Mouse (Mus musculus): ENCODE data around the gene Camsap2. TPM values are rescaled to one million over a fixed set of nuclear protein-coding genes. Genes with fewer than 3 reads are reported as not detected.

The Camsap2 gene
- polyA plus RNA-seq, 1 experiment from 2014 or later, result 10.0 TPM

- peak overlapping the region; percentile 46 for H3K27ac ChIP-seq
- no peaks in the 10 kb centered on the region for H3K36me3 ChIP-seq
- no peak overlapping the region for H3K4me2 ChIP-seq
- 50% methylated on average over 8 of the region's 8 CpGs for WGBS
- no peaks in the 10 kb centered on the region for H3K27me3 ChIP-seq
- no peak overlapping the region for H3K9ac ChIP-seq
- ATAC-seq (ENCODE audit: borderline replicate concordance, extremely low read depth, low FRiP score, low TSS enrichment), result no peak
- peaks cover 35% of the 10 kb centered on the region for H3K4me1 ChIP-seq
- H3K4me3 ChIP-seq, result no peak overlapping the region
- H3K9me3 ChIP-seq, result no peaks in the 10 kb centered on the region
Measured at GRCm38 (mm10) chr1:136362567-136362966, 16.7 kb upstream of the Camsap2 start.

GRCm38 (mm10) chr1:136361373-136361772 lies 15.5 kb upstream of the Camsap2 start:
- Histone ChIP-seq H3K36me3 (no peaks in the 10 kb centered on the region), H3K4me2 (no peak overlapping the region), H3K27me3 (no peaks in the 10 kb centered on the region), H3K4me1 (peaks cover 35% of the 10 kb centered on the region), H3K9ac (no peak overlapping the region), H3K9me3 (no peaks in the 10 kb centered on the region), H3K27ac (peak overlapping the region; percentile 67), H3K4me3 (no peak overlapping the region)
- peak; percentile 68; the same call in 1 of the 2 replicates for ATAC-seq (ENCODE audit: borderline replicate concordance, extremely low read depth, low FRiP score, low TSS enrichment)
- 40% methylated on average over 2 of the region's 2 CpGs for WGBS

- H3K4me3 ChIP-seq, result no peak overlapping the region
- peaks cover 34% of the 10 kb centered on the region for H3K4me1 ChIP-seq
- no peaks in the 10 kb centered on the region for H3K36me3 ChIP-seq
- no peak overlapping the region for H3K9ac ChIP-seq
- ATAC-seq (ENCODE audit: borderline replicate concordance, extremely low read depth, low FRiP score, low TSS enrichment), result no peak
- H3K27ac ChIP-seq, result no peak overlapping the region
- no peaks in the 10 kb centered on the region for H3K9me3 ChIP-seq
- no peaks in the 10 kb centered on the region for H3K27me3 ChIP-seq
- no peak overlapping the region for H3K4me2 ChIP-seq
- WGBS, result 59% methylated on average over 6 of the region's 6 CpGs
Measured at GRCm38 (mm10) chr1:136360909-136361308, 15.0 kb upstream of the Camsap2 start.

- H3K27ac ChIP-seq, result no peak overlapping the region
- H3K9ac ChIP-seq, result no peak overlapping the region
- WGBS, result 70% methylated on average over 7 of the region's 7 CpGs
- H3K4me2 ChIP-seq, result no peak overlapping the region
- no peaks in the 10 kb centered on the region for H3K36me3 ChIP-seq
- no peak for ATAC-seq (ENCODE audit: borderline replicate concordance, extremely low read depth, low FRiP score, low TSS enrichment)
- no peaks in the 10 kb centered on the region for H3K9me3 ChIP-seq
- H3K27me3 ChIP-seq, result no peaks in the 10 kb centered on the region
- no peak overlapping the region for H3K4me3 ChIP-seq
- peaks cover 28% of the 10 kb centered on the region for H3K4me1 ChIP-seq
Measured at GRCm38 (mm10) chr1:136358841-136359360, 13.0 kb upstream of the Camsap2 start.

DNA sequence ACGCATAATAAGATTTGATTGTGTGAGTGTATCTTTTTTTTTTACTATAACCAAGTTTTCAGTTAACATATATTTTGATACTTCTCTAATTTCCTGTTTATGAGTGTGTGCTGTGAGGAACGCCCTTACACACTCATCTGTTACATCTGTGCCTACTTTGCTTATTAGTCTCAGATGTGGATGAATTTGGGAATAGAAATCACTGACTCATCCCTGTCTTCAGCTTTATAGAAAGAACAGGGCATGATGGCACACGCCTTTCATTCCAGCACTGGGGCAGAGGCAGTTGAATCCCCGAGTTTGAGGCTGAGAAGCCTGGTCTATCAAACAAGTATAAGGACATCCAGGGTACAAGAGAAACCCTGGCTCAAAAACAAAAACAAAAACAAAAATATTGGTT lies 9.7 kb upstream of the Camsap2 start:
- no peaks in the 10 kb centered on the region for H3K36me3 ChIP-seq
- ATAC-seq (ENCODE audit: borderline replicate concordance, extremely low read depth, low FRiP score, low TSS enrichment), result no peak
- H3K27ac ChIP-seq, result no peak overlapping the region

DNA sequence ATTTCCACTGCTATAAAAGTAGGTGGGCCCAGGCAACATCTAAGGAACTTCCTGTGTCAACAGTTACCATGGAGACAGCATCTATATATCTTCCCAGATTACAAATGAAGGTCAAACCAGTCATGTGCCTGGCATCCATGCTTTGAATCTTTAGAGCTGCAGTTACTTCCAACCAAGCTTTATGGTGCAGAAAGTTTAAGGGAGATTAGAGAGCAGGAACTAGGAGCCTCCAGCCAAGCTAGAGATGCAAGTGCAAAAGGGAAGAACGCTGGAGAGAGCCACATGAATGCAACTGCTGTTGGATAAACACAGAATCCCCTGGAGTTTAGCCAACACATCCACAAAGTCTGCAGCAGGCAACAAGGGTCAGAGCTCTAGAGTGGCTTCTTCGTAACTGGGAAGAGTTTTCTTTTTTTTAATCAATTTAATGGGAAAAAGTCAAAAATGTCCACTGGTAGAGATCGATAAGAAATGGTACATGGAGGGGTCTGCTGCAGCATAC lies 4.8 kb upstream of the Camsap2 start:
- ATAC-seq (ENCODE audit: borderline replicate concordance, extremely low read depth, low FRiP score, low TSS enrichment), result no peak
- Histone ChIP-seq H3K9me3 (no peaks in the 10 kb centered on the region), H3K4me2 (no peak overlapping the region), H3K4me3 (no peak overlapping the region), H3K9ac (no peak overlapping the region), H3K36me3 (no peaks in the 10 kb centered on the region), H3K4me1 (peaks cover 25% of the 10 kb centered on the region), H3K27me3 (no peaks in the 10 kb centered on the region), H3K27ac (no peak overlapping the region)
- WGBS, result 26% methylated on average over 3 of the region's 3 CpGs

More for the DNA sequence above, 9.7 kb upstream of the Camsap2 start:
- no peak overlapping the region for H3K4me2 ChIP-seq
- 64% methylated on average over 4 of the region's 4 CpGs for WGBS
- H3K4me1 ChIP-seq, result peaks cover 14% of the 10 kb centered on the region
- H3K9ac ChIP-seq, result no peak overlapping the region
- H3K4me3 ChIP-seq, result no peak overlapping the region
- no peaks in the 10 kb centered on the region for H3K9me3 ChIP-seq
- no peaks in the 10 kb centered on the region for H3K27me3 ChIP-seq

DNA sequence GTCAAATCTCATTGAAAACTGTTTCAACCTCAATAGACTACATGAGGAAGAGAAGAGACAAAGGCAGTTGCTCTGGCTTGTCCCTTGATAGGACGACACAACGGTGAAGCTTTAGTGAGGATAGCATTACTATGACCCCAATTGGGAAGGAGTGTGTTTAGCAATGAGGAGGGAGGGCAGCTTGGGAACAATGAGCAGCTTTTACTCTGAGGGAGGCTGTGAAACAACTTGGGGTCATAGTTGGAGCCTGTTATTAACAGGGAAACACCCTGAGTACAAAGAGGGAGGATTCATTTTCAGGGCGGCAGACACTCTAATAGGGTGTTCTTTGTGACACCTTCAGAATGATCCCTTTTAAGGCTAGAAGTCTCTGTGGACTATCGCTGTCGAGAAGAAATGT lies 2.2 kb upstream of the Camsap2 start:
- Histone ChIP-seq H3K9ac (no peak overlapping the region), H3K4me3 (no peak overlapping the region), H3K4me2 (no peak overlapping the region), H3K9me3 (no peaks in the 10 kb centered on the region), H3K4me1 (peaks cover 34% of the 10 kb centered on the region), H3K27ac (no peak overlapping the region), H3K27me3 (no peaks in the 10 kb centered on the region), H3K36me3 (no peaks in the 10 kb centered on the region)
- no peak for ATAC-seq (ENCODE audit: borderline replicate concordance, extremely low read depth, low FRiP score, low TSS enrichment)
- WGBS, result 73% methylated on average over 5 of the region's 5 CpGs

- no peaks in the 10 kb centered on the region for H3K36me3 ChIP-seq
- no peaks in the 10 kb centered on the region for H3K9me3 ChIP-seq
- H3K4me2 ChIP-seq, result no peak overlapping the region
- no peak for ATAC-seq (ENCODE audit: borderline replicate concordance, extremely low read depth, low FRiP score, low TSS enrichment)
- H3K9ac ChIP-seq, result no peak overlapping the region
- 54% methylated on average over 4 of the region's 4 CpGs for WGBS
- H3K27ac ChIP-seq, result no peak overlapping the region
- H3K27me3 ChIP-seq, result no peaks in the 10 kb centered on the region
- peaks cover 39% of the 10 kb centered on the region for H3K4me1 ChIP-seq
- no peak overlapping the region for H3K4me3 ChIP-seq
Measured at GRCm38 (mm10) chr1:136347140-136347539, 1.2 kb upstream of the Camsap2 start.

DNA sequence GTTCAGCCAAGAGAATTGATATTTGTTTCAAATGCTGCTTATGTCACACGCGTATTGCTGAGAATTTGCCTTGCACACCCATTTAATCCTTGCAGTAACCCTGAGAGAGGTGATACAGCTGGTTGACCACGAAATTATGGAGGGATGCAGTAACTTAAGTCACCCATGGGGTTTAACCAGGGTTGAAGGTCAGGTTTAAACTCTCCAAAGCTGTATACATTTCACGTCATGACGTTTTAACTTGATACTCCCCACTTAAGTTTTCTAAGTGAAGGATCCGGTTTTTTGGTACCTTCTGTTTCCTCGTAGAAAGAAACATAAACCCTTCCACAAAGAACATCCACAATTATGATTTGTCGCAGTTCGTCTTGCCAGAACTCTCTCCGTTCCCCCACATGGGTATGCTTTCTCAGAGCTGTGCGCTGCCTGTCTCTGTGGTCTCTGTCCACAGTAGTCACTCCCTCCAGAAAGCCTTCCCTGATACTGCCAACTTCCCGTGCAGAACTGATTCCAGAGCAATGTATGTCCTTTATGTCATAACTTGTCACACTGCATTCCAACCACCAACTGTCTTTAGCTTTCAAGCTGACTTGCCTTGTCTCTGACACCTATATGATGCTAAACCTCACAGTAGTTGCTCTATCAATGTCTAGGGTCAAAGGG lies 600 bp upstream of the Camsap2 start:
- H3K4me3 ChIP-seq, result peak overlapping the region; percentile 81
- H3K27me3 ChIP-seq, result no peaks in the 10 kb centered on the region
- peak; percentile 11; the same call in 1 of the 2 replicates for ATAC-seq (ENCODE audit: borderline replicate concordance, extremely low read depth, low FRiP score, low TSS enrichment)
- no peaks in the 10 kb centered on the region for H3K9me3 ChIP-seq
- no peaks in the 10 kb centered on the region for H3K36me3 ChIP-seq
- peak overlapping the region; percentile 80 for H3K9ac ChIP-seq
- H3K4me2 ChIP-seq, result peak overlapping the region; percentile 82
- 5% methylated on average over 12 of the region's 12 CpGs for WGBS
- peaks cover 37% of the 10 kb centered on the region for H3K4me1 ChIP-seq
- H3K27ac ChIP-seq, result peak overlapping the region; percentile 94

GRCm38 (mm10) chr1:136344768-136345453 lies 993 bp downstream of the Camsap2 start:
- no peak for ATAC-seq (ENCODE audit: borderline replicate concordance, extremely low read depth, low FRiP score, low TSS enrichment)
- Histone ChIP-seq H3K4me1 (peaks cover 22% of the 10 kb centered on the region), H3K9me3 (no peaks in the 10 kb centered on the region), H3K9ac (peak overlapping the region; percentile 80), H3K36me3 (no peaks in the 10 kb centered on the region), H3K4me3 (peak overlapping the region; percentile 81), H3K27ac (peak overlapping the region; percentile 94), H3K27me3 (no peaks in the 10 kb centered on the region), H3K4me2 (peak overlapping the region; percentile 82)
- 0% methylated on average over 22 of the region's 22 CpGs for WGBS

DNA sequence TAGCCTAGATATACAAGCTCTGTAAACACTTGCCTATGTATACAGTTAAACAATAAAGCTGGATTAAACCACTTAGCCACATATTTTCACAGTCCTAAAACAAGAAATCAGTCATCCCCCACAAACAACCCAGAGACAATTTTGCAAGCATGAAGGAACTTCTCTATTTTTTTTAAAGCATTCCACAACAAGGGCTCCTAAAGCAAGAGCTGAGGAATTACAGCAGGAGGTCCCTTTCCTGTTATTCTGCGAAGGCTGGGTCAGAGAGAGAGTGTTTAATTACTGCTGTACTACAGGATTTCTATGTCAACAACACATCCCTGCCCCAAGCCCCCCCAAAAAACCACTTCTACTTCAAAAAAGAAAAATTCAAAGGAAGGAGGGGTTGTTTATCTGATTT lies 1.6 kb downstream of the Camsap2 start:
- H3K9ac ChIP-seq, result peak overlapping the region; percentile 80
- no peaks in the 10 kb centered on the region for H3K9me3 ChIP-seq
- peak overlapping the region; percentile 94; the same call in 1 of the 2 replicates for H3K27ac ChIP-seq
- no peaks in the 10 kb centered on the region for H3K27me3 ChIP-seq
- peaks cover 22% of the 10 kb centered on the region for H3K4me1 ChIP-seq
- peak overlapping the region; percentile 82 for H3K4me2 ChIP-seq
- H3K36me3 ChIP-seq, result no peaks in the 10 kb centered on the region
- H3K4me3 ChIP-seq, result peak overlapping the region; percentile 81
- WGBS, result 3% methylated on average over 1 of the region's 1 CpGs
- no peak for ATAC-seq (ENCODE audit: borderline replicate concordance, extremely low read depth, low FRiP score, low TSS enrichment)

DNA sequence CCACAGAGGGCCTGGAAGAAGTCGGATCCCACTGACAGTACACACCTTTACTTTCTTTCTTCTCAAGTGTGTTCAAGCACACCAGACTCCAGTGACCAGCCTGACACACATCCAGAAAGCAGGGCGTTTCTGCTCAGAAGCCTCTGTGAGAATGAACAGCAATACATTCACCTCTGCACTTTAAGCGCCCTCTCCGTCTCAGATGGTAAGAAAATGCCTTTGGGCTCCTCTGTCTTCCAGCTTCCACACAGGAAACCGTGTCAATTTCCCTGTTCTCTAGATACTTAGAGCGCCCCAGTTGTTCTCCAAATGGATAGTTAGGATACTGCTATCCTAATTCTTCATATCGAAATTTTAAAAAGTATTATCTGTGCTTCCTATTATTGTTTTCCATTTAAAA lies 2.2 kb downstream of the Camsap2 start:
- peak overlapping the region; percentile 82 for H3K4me2 ChIP-seq
- WGBS, result 13% methylated on average over 7 of the region's 7 CpGs
- H3K9ac ChIP-seq, result peak overlapping the region; percentile 50
- no peaks in the 10 kb centered on the region for H3K9me3 ChIP-seq
- peak overlapping the region; percentile 81 for H3K4me3 ChIP-seq
- H3K27me3 ChIP-seq, result no peaks in the 10 kb centered on the region
- no peaks in the 10 kb centered on the region for H3K36me3 ChIP-seq
- H3K27ac ChIP-seq, result no peak overlapping the region
- peaks cover 22% of the 10 kb centered on the region for H3K4me1 ChIP-seq
- no peak for ATAC-seq (ENCODE audit: borderline replicate concordance, extremely low read depth, low FRiP score, low TSS enrichment)

All from lung, embryonic 15.5 days (tissue).